Mouse (Mus musculus): Measurements from ENCODE around the gene Bsdc1. TPM values are rescaled to one million over a fixed set of nuclear protein-coding genes. Genes with fewer than 3 reads are reported as not detected.
A peak's percentile ranks its signal among the peaks of the same experiment; 100 is the strongest.

Gene Bsdc1
- polyA plus RNA-seq, 1 experiment from 2014 or later = 25.6 TPM

GRCm38 (mm10) chr4:129502901-129503444, 41.6 kb downstream of the Bsdc1 start:
- Histone ChIP-seq H3K9ac (no peak overlapping the region), H3K4me1 (replicated peaks) (peaks cover 55% of the 10 kb centered on the region), H3K36me3 (no peaks in the 10 kb centered on the region)

GRCm38 (mm10) chr4:129505511-129505910, 44.1 kb downstream of the Bsdc1 start:
- H3K4me1 ChIP-seq (replicated peaks) = peaks cover 53% of the 10 kb centered on the region
- ATAC-seq (ENCODE audit: insufficient number of reproducible peaks, low FRiP score) = no peak
- WGBS = 85% methylated on average over 3 of the region's 3 CpGs

More at GRCm38 (mm10) chr4:129502901-129503444, 41.6 kb downstream of the Bsdc1 start:
- no peak overlapping the region for H3K4me3 ChIP-seq
- H3K27me3 ChIP-seq (replicated peaks) = no peaks in the 10 kb centered on the region
- no peak for ATAC-seq (ENCODE audit: insufficient number of reproducible peaks, low FRiP score)
- no peak overlapping the region for H3K4me2 ChIP-seq
- H3K27ac ChIP-seq (ENCODE audit: poor library complexity, severe bottlenecking) = no peak overlapping the region
- H3K9me3 ChIP-seq (replicated peaks) = no peaks in the 10 kb centered on the region
- 63% methylated on average over 11 of the region's 11 CpGs for WGBS

GRCm38 (mm10) chr4:129507434-129508236, 46.3 kb downstream of the Bsdc1 start:
- Histone ChIP-seq H3K9me3 (replicated peaks) (no peaks in the 10 kb centered on the region), H3K9ac (no peak overlapping the region), H3K36me3 (no peaks in the 10 kb centered on the region), H3K27me3 (replicated peaks) (no peaks in the 10 kb centered on the region), H3K4me2 (0 out of 2 replicates have a peak overlapping the region, but pooled peaks have one; percentile 5), H3K4me3 (no peak overlapping the region), H3K4me1 (replicated peaks) (peaks cover 51% of the 10 kb centered on the region), H3K27ac (ENCODE audit: poor library complexity, severe bottlenecking) (no peak overlapping the region)
- no peak for ATAC-seq (ENCODE audit: insufficient number of reproducible peaks, low FRiP score)
- WGBS = 50% methylated on average over 9 of the region's 10 CpGs

More at GRCm38 (mm10) chr4:129505511-129505910, 44.1 kb downstream of the Bsdc1 start:
- H3K36me3 ChIP-seq = no peaks in the 10 kb centered on the region
- no peak overlapping the region for H3K27ac ChIP-seq (ENCODE audit: poor library complexity, severe bottlenecking)
- H3K4me2 ChIP-seq = no peak overlapping the region
- H3K27me3 ChIP-seq (replicated peaks) = no peaks in the 10 kb centered on the region
- no peak overlapping the region for H3K9ac ChIP-seq
- no peaks in the 10 kb centered on the region for H3K9me3 ChIP-seq (replicated peaks)
- H3K4me3 ChIP-seq = no peak overlapping the region

DNA sequence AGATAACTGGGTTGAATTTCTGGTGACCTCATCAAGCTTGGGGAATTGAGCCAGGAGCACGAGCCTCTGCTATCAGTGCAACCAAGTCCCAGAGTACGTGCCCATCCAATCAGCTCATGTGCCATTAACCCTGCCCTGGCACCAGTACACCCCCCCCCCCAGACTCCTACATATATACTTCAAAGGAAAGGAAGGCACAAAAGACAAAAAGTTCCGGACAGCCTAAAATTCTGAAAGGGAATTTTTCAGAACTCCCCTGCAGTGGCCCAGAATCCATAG, 46.8 kb downstream of the Bsdc1 start:
- Histone ChIP-seq H3K4me2 (0 out of 2 replicates have a peak overlapping the region, but pooled peaks have one; percentile 5), H3K4me1 (replicated peaks) (peaks cover 51% of the 10 kb centered on the region), H3K27ac (ENCODE audit: poor library complexity, severe bottlenecking) (no peak overlapping the region), H3K9me3 (replicated peaks) (no peaks in the 10 kb centered on the region), H3K27me3 (replicated peaks) (no peaks in the 10 kb centered on the region), H3K36me3 (no peaks in the 10 kb centered on the region), H3K4me3 (no peak overlapping the region), H3K9ac (no peak overlapping the region)
- WGBS = 38% methylated on average over 3 of the region's 3 CpGs
- no peak for ATAC-seq (ENCODE audit: insufficient number of reproducible peaks, low FRiP score)

DNA sequence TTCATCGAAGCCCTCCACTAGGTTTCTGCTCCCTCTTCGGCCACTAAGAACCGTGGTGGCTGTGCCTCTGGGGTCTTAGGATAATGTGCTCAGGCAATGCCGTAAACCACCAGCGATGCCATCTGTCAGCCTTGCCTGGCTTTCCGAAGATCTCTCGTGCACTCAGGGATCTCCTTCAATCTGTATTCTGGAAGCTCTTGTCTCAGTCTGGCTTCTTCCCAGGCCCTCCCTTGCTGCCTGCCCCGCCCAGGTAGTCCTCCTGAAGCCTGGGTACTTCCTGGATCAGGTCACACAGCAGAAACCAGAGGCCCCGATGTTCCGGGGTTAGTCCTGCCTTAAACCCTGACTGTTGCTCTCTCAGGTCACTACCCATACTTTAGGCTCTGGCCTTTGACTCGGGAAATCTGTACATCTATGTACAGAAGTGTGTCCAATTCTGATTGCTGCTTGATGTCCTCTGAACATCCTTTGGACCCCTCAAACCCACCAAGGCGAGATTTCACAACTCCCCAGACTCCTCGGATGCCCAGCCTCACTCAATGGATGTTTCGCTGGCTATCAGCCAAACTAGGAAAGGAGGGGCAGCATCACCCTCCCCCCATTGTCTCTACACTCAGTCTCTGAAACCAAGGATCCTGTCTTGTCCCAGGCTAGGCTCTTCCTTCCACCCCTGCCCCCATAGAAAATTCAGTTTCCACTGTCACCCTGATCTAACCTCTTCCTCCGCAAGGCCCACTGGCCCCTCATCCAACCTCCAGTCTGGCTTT, 47.6 kb downstream of the Bsdc1 start:
- H3K4me2 ChIP-seq = no peak overlapping the region
- H3K9ac ChIP-seq = 0 out of 2 replicates have a peak overlapping the region, but pooled peaks have one; percentile 2
- peaks cover 44% of the 10 kb centered on the region for H3K4me1 ChIP-seq (replicated peaks)
- ATAC-seq (ENCODE audit: insufficient number of reproducible peaks, low FRiP score) = no peak
- 65% methylated on average over 15 of the region's 15 CpGs for WGBS
- H3K4me3 ChIP-seq = no peak overlapping the region
- H3K9me3 ChIP-seq (replicated peaks) = no peaks in the 10 kb centered on the region
- no peaks in the 10 kb centered on the region for H3K36me3 ChIP-seq
- H3K27ac ChIP-seq (ENCODE audit: poor library complexity, severe bottlenecking) = no peak overlapping the region
- H3K27me3 ChIP-seq (replicated peaks) = no peaks in the 10 kb centered on the region

DNA sequence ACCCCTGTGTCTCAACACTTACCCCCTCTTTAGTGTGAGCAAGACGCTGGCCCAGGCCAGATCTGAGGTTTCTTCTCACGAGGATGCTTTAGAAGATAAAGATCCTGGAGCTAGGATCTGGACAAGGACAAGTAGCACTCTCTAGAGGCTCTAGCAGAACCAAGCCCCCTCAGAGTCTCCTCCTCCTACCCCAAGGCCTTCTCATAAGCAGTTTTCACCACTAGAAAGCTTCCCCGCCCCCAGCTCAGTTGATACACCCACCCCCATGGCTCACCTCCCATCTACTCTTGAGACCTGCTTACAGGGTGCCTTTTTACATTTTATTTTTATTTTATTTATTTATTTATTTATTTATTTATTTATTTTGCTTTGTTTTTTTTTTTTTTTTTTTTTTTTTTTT, 48.3 kb downstream of the Bsdc1 start:
- H3K27ac ChIP-seq (ENCODE audit: poor library complexity, severe bottlenecking) = no peak overlapping the region
- 51% methylated on average over 3 of the region's 3 CpGs for WGBS
- H3K36me3 ChIP-seq = no peaks in the 10 kb centered on the region
- H3K4me1 ChIP-seq (replicated peaks) = peaks cover 38% of the 10 kb centered on the region
- no peaks in the 10 kb centered on the region for H3K27me3 ChIP-seq (replicated peaks)
- no peak overlapping the region for H3K4me3 ChIP-seq
- 0 out of 2 replicates have a peak overlapping the region, but pooled peaks have one; percentile 2 for H3K9ac ChIP-seq
- no peaks in the 10 kb centered on the region for H3K9me3 ChIP-seq (replicated peaks)
- H3K4me2 ChIP-seq = no peak overlapping the region
- no peak for ATAC-seq (ENCODE audit: insufficient number of reproducible peaks, low FRiP score)

DNA sequence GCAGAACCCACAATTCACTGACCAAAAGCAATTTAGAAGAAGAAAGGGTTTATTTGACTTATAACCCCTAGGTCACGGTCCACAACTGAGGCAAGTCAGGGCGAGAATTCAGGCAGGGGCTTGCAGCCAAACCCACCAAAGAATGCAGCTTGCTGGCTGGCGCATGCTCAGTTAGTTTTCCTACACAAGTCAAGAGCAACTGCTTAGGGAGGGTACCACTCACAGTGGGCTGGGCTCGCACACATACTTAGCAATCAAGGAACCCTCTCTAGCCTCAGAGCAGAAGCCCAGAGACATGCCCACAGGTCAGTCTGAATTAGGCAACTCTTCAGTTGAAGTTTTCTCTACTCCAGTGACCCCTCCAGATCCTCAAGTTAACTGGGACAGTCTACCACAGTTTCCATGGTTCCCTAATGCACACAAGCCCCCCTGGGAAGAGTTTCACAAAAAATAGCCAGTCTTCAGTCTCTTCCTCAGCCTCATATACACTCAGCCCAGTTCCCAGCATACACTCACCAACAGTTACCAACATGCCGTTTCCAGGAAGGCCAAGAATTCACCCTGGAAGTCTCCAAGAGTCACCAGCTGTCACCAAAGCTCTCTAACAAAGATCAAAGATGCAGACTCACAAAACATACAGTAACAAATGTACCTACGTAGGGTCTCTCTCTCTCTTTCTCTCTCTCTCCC, 49.5 kb downstream of the Bsdc1 start:
- Histone ChIP-seq H3K9me3 (replicated peaks) (no peaks in the 10 kb centered on the region), H3K4me2 (no peak overlapping the region), H3K27ac (ENCODE audit: poor library complexity, severe bottlenecking) (no peak overlapping the region), H3K4me3 (no peak overlapping the region), H3K27me3 (replicated peaks) (no peaks in the 10 kb centered on the region), H3K36me3 (peaks cover 10% of the 10 kb centered on the region), H3K4me1 (replicated peaks) (peaks cover 47% of the 10 kb centered on the region), H3K9ac (no peak overlapping the region)
- 64% methylated on average over 6 of the region's 6 CpGs for WGBS
- no peak for ATAC-seq (ENCODE audit: insufficient number of reproducible peaks, low FRiP score)

DNA sequence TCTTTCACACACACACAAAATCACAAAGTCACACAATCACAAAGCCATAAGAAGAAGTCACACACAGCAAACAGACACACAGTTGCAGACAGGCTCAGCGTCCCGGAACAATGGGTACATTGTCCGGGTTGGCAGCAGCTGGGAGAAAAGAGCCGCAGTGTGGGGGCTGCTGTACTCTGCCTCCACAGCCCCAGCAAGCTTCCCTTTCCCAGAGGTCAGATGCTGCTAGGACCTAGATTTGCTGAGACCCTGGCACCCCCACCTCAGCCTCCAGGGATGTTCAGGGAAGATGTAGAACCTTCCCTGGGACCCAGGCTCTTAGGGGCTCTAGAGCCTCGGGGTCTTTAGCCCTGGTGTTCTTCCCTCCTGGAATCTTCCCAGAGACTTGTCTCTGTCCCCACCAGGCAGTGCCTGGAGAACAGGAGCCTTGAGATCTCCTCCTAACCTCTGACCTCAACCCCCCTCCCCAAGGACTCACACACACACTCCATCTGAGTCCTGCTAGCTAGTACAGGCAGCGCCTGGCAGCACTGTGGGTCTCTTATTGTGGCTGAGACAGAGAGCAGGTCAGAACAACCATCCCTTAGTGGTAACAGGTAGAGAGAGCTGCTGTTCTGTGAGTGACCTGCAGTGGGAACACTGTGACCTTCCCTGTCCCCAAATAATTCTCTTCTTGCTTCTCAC, 50.2 kb downstream of the Bsdc1 start:
- H3K9ac ChIP-seq = no peak overlapping the region; the same call in 1 of the 2 replicates
- peaks cover 13% of the 10 kb centered on the region for H3K36me3 ChIP-seq
- H3K4me2 ChIP-seq = no peak overlapping the region
- H3K4me1 ChIP-seq (replicated peaks) = peaks cover 49% of the 10 kb centered on the region
- H3K27ac ChIP-seq (ENCODE audit: poor library complexity, severe bottlenecking) = peak overlapping the region; percentile 4; the same call in 1 of the 2 replicates
- no peak overlapping the region for H3K4me3 ChIP-seq
- H3K27me3 ChIP-seq (replicated peaks) = no peaks in the 10 kb centered on the region
- WGBS = 52% methylated on average over 6 of the region's 6 CpGs
- H3K9me3 ChIP-seq (replicated peaks) = no peaks in the 10 kb centered on the region
- ATAC-seq (ENCODE audit: insufficient number of reproducible peaks, low FRiP score) = no peak

- Histone ChIP-seq H3K4me1 (replicated peaks) (peaks cover 45% of the 10 kb centered on the region), H3K27ac (ENCODE audit: poor library complexity, severe bottlenecking) (peak within 1 kb of the TSS; percentile 92), H3K4me2 (peak within 1 kb of the TSS; percentile 83), H3K27me3 (replicated peaks) (no peaks in the 10 kb centered on the region), H3K4me3 (peak within 1 kb of the TSS; percentile 81), H3K36me3 (peaks cover 30% of the 10 kb centered on the region), H3K9ac (peak within 1 kb of the TSS; percentile 99), H3K9me3 (replicated peaks) (no peaks in the 10 kb centered on the region)
- 5% methylated on average over 47 of the region's 47 CpGs for WGBS
- ATAC-seq (ENCODE audit: insufficient number of reproducible peaks, low FRiP score) = peak; percentile 89
Measured at GRCm38 (mm10) chr4:129513086-129513767, 51.8 kb downstream of the Bsdc1 start, which contains the start of gene Marcksl1. Gene Marcksl1 (plus strand): TSS chr4:129513581.

DNA sequence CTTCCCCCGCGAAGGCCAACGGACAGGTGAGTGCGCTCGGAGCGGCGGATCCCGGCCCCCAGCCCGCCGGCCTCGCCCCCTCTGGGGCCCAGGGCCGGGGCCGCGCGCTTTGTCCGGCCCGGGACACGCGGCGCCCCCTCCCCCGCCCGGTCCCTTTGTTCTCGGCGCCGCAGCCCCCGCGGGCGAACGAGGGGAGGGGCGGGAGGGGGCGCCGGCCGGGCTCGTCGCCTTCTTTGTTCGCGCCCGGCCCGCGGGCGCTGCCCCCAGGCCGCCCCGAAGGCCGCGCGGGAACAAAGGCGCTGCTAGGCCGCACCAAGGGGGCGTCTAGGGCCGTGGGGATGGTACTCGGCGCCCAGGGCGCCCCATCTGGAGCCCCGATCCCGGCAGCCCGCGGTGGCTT, 52.5 kb downstream of the Bsdc1 start:
- Histone ChIP-seq H3K9ac (peak overlapping the region; percentile 99), H3K27ac (ENCODE audit: poor library complexity, severe bottlenecking) (peak overlapping the region; percentile 92), H3K9me3 (replicated peaks) (no peaks in the 10 kb centered on the region), H3K36me3 (peaks cover 37% of the 10 kb centered on the region), H3K4me2 (peak overlapping the region; percentile 83), H3K4me1 (replicated peaks) (peaks cover 39% of the 10 kb centered on the region), H3K4me3 (peak overlapping the region; percentile 81), H3K27me3 (replicated peaks) (no peaks in the 10 kb centered on the region)
- WGBS = under 1% methylated on average over 32 of the region's 57 CpGs
- peak; percentile 22 for ATAC-seq (ENCODE audit: insufficient number of reproducible peaks, low FRiP score)

Data from heart, embryonic 12.5 days (tissue).